Mouse (Mus musculus): ENCODE results near the gene Nod1. TPM values are rescaled to one million over a fixed set of nuclear protein-coding genes. Genes with fewer than 3 reads are reported as not detected.
"Not testable (repeated sequence)": the region's sequence is repeated elsewhere in the genome, so short reads cannot be mapped to it uniquely, and the experiment has no call there.

The Nod1 gene
- total RNA-seq, 4 experiments from 2014 or later, result 4.7 to 7.6 (median 6.2) TPM

DNA sequence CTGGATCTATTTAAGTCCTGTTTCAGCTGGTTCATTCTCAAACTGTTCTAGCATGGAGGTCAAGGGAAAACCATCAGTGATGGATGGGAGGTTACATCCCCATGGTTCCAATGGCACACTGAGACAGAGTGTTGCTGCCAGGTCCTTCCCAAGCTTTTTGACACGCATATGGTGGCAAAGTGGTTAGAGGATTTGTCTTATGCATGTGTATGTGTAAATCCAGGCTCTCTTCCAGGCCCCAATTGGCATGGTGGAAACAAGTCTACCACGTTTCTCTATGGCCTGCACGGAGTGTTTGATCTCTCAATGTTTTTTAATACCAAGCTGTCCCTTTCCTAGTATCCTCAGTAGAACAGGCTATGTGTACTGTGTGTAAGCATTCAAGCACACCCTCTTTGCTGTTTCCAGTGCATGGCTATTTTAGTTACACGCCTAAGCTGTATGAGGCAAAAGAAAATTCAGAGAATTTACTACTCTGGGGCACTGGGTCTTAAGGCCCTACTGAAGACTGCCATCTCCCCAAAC lies 11.2 kb upstream of the Nod1 start:
- no peak for DNase-seq (ENCODE audit: low spot score in 2 of 2)

DNA sequence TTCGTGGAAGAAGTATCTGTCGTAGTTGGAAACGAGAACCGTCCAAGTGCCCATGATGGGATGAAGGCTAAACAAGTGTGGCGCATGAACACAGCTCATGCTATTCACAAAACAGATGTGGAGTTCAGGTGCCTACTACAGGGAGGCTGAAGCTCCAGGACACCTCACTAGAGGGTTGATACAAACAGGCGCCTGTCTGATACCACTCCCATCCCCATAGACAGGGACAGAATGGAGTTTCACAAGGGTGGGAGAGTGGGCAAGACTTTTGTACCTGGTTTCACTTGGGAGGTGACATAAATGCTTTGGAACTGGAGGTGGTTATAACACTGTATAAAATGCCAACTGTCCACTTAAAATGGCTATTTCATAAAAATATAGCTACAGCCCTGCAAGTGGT lies 7.0 kb upstream of the Nod1 start:
- DNase-seq (ENCODE audit: low spot score in 2 of 2), result no peak

DNA sequence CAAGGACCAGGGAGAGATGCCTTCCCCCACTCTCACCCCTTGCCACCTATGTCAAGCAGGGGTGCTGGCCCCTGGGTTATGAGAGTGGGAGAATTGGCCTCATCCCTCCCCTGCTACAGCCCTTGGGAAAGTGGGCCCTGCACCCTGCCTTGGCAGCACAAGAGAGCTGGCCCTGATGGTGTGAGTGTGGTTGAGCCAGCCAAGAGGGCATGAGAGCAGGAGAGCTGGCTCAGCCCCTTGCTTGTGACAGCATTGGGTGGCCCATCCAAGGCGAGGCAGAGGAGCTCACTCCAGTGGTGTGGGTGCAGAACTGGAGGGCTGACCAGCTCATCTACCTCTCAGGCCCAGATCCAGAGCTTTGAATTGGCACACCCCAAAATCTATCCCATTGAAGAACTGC lies 3.2 kb upstream of the Nod1 start:
- DNase-seq (ENCODE audit: low spot score in 2 of 2), result no peak

DNA sequence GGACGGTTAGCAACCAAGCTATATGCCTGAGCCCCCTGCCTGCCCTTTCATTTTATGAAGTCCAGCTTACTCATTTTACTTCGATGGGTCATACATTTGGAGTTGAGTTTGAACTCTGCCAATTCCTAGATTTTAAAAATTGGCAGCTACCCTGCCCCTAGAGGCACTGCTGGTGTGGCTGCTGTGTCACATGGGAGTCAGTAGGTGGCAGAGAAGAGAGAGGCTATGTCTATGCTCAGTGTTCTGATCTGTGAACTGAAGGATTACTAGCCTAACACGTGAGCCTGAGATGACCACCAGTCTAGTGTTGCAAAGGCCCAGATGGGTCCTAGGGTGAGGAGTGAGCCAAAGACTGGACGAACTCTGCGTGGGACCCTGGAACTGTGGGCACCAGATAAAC lies 2.1 kb upstream of the Nod1 start:
- no peak for DNase-seq (ENCODE audit: low spot score in 2 of 2)

DNA sequence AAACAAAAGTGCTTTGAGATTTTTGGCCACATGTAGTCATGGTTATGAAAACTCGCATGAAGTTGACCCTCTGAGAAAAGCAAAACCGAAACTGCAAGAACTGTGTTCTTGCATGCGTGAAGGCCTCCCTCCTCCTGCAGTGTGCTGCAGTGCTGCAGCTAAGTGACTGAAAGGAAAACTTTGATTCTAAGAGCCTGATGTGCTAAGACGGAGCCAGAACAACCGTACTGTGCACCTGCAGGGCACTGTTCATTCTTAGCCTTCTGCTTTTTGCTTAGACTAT lies 458 bp upstream of the Nod1 start:
- DNase-seq (ENCODE audit: low spot score in 2 of 2), result no peak

DNA sequence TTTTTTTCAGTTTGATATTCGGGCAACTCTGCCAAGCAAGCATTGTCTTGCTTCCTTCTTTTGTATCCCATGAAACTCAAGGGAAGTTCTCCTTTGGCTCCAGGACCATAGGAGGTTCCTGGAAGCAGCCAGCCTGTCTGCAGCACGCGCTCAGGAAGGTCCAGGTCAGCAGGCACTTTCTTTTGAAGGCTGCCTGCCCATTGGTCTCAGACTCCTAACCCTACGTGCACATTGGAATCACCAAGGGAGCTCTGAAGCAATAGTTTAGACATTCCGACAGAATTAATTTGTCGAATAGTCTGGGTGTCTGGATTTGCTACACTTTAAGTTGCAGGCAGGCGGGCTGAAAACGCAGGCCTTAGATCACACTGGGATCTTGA lies 691 bp downstream of the Nod1 start:
- DNase-seq (ENCODE audit: low spot score in 2 of 2), result no peak

DNA sequence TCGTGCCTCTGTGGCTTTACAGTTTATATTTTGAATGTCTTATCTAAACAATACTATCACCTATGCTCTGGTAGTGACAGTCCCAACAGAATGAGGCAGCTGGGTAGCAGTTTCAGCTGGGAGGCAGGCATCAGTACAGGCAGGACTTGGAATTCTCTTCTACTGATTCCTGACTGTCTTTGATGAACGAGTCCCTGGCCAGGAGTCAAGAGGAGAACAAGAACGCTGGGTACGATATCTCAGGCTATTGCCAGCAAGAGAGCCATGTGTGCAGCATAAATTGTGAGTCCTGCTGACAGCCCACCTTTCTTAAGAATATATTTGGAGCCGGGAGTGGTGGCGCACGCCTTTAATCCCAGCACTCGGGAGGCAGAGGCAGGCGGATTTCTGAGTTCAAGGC lies 1.9 kb downstream of the Nod1 start:
- DNase-seq (ENCODE audit: low spot score in 2 of 2), result no peak

DNA sequence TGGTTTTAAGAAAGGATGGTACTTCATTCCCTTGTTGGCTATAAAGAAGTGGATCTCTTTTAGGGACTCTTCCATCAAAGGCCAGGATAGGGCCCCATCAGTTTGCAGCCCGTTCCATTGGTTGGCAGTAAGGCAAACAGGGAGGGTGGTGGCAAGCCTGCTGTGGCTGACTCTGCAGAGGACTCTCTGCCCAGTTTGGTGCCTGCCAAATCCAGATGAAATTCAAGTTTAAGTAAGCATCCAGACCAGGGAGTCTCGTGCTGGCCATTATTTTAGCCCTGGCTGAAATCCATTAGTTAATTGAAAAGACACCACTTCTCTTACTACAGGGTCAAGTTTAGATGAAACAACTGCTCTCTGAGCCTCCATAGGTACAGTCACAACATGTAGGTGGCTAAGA lies 2.6 kb downstream of the Nod1 start:
- no peak for DNase-seq (ENCODE audit: low spot score in 2 of 2)

DNA sequence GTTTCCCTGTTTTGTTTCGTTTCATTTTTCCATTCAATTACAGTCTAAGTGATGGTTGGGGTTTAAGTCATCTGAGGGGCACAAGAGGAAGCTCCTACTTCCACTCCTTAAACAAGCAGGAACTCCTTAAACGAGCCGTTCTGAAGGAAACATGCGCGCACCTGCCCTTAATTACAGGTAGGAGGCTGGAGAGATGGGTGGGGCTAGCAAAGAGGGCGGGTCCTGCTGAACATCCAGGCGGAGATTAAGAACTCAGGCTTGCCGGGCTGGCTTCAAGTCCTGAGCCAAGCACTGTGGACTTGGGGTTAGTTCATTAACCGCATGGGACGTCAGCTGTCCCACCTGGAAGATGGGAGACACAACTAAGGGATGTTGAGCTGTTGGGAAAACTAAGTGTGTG lies 4.8 kb downstream of the Nod1 start:
- no peak for DNase-seq (ENCODE audit: low spot score in 2 of 2)

DNA sequence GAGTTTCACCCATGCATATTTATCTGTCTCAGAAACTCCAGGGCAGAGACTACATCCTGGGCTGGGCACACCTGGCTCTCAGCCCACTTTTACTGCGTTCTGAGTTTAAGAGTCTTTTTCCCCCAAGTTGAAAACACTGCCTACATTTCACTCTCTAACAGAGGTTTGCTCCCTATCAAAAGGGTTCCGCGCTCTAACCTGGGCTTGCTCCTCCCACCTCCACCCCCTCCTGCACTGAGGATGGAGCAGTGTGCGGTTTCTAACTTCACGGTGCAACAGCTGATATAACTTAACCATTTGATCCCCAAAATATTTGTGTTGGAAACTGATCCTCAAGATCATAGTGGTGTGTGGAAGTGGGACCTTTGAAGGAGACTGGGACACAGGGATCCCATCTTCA lies 7.2 kb downstream of the Nod1 start:
- DNase-seq (ENCODE audit: low spot score in 2 of 2), result no peak

DNA sequence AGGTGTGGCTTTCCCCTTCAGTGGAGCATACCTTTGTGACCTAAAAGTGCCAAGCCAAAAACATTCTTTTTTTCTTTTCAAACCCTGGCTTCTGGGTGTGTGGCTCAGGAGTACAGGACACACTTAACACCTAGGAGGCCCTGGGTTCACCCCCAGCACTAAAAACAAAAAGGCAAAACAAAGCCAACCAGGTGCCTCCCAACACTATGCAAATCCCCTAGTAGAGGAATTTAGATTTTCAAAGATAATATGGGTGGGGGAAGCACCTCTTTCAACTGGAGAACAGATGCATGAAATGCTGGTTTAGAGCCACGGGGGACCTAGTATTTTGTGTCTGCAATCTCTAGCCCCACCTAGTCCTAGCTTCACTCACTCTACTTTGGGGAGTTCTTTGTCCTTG lies 7.7 kb downstream of the Nod1 start:
- no peak for DNase-seq (ENCODE audit: low spot score in 2 of 2)

DNA sequence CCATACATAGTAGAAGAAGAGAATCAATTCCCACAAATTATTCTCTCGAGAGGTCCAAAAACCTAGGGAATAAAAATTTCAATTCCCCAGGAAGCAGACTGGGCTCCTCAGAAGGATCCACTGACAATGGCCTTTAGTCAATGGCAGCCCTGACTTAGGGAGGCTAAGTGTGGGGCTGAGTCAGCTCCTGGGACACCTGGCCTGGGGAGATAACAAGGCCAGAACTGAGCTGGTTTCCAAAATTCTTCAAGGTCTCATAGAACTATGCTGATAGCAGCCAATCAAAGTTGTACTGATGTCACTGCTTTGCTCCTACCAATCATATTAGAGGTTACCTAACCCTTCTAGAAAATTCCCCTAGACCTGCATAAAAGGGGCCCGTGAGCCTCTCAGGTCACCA lies 8.8 kb downstream of the Nod1 start:
- no peak for DNase-seq (ENCODE audit: low spot score in 2 of 2)

DNA sequence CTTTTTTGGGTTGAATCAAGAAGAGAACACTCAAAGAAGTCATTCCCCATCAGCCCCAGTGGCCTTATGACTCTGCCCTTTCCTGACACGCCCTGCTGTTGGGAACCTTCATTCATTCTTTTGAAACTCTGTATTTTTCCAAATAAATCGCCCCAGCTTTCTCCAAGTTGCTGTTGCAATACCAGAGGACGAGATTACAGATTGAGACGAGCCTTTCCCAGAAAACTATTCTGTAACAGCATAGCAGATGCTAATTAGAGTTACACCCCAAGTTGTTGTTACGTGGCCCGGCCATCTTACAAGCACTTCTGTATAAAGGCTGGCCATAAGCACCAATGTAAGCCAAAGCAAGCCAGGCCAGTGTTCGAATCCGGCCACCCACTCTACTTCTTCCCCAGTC lies 14.8 kb downstream of the Nod1 start:
- DNase-seq (ENCODE audit: low spot score in 2 of 2), result no peak

DNA sequence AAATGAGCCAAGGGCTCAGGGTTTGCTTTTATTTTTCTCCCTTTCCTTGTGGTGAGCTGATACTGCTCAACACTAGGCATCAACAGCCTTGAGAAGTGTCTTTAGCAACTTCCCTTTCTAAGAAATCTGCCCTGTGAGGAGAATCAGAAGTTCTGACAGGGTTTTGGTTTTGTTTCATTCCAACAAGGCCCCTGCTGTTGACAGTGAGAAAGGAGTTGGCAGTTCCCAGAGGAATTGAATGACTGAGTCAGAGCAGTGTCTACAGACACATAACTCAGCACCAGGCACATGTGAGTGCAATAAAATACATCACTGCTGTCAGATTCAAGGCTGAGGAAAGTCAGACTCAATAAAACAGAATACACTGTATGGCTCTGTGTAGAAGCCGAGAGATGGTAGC lies 16.0 kb downstream of the Nod1 start:
- DNase-seq (ENCODE audit: low spot score in 2 of 2), result no peak

DNA sequence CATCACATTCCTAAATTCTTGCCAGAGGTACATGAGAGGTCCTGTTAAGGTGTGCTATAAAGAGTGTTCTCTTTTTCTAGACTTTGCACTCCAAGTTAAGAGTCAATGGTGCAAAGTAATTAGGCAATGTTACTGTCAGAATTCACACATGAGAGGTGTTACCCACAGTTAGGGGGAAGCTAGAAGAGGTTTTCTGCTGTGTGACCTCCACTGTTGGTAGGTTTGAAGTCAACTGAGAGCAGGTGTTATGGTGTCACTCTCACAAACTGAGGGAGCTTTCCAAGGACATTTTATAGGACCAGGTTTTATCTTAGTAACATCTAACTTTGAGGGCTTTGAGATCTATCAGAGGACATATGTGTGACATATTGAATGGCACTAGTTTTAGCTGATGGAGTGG lies 16.5 kb downstream of the Nod1 start:
- no peak for DNase-seq (ENCODE audit: low spot score in 2 of 2)

DNA sequence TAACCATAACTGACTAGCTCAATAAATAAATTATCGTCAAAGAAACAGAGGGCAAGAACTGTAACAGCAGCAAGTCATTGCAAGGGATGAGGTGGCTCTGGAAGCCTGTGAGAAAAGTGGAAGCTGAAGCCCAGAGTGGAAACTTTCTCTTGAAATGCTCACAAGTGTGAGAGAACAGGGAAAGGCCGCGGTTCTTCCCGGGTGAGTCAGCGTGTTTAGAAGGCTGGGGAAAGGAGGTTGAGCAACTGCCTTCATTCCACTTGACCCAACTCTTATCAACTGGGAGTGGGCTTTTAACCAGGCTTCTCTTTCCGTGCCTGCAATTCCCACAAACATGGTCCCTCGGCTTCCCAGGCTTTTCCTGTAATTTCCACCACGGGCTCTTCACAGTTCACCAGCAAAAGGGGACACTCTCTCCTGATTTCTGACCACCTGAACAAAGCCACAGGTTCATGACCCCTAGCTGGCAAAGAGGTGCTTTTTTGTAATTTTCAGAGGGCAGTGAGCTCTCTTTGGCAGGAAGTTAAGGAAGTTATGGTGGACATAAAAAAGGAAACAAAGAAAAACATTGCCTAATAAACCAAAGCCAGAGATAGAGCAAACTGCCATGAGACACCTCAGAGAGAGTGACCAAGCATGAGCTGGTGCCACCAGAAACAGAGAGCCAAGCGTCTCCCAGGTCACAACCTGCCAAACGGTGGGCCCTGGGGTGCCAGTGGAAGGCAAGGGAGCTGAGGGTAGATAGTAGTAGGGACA lies 17.6 kb downstream of the Nod1 start:
- no peak for DNase-seq (ENCODE audit: low spot score in 2 of 2)

DNA sequence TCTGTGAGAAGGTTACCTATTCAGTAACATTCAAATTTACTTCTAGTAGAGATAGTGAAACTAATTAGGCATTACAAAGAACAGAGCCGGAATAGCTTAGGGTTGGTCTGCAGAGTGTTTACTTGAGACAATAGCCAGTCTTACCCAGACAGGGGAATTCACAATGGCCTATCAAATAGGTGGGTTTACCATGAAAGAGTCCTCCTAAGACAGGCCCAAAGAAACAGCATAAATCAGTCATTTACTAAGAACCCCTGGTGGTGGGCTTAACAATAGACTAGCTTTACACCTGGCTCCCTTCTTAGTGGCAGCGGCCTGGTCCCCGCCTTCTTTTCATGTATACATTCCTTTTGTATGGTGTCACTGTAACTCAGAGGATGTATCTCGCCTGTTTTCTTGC lies 19.0 kb downstream of the Nod1 start:
- not testable (repeated sequence) for DNase-seq (ENCODE audit: low spot score in 2 of 2)

DNA sequence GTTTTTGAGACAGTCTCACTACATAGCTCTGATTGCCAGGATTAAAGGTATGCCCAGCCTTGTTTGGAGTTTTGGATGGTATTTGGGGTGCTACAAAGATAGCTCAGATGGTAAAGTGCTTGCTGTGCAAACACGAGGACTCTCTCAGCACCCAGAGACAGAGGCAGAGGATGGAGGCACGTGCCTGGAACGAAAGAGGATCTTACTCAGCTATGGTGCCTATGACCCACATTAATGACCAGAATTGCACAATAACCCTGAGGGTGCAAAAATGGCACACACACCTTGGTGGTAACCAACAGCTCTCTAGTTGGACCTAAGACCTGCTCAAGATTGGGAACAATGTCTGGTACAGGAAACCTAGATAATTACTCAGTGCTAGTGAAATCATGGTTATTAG lies 19.9 kb downstream of the Nod1 start:
- no peak for DNase-seq (ENCODE audit: low spot score in 2 of 2)

DNA sequence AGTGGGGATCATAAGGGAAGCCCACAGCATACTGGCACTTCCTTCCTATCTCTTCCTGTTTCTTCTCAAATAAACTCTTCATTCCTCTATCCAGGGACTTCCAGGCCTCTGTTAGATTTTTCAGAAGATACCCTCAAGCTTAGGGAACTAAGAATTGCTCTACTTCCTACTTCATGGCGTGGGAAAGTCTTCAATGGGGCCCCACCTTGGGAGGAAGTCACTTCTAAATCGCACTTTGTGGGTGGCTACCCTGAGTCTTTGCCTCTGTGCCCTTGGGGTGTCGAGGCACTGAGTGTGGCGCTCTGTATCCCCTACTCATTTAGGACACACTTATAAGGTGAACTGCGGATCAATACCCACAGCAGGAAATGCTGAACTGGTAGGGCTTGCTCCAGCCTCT lies 23.7 kb downstream of the Nod1 start:
- DNase-seq (ENCODE audit: low spot score in 2 of 2), result no peak

DNA sequence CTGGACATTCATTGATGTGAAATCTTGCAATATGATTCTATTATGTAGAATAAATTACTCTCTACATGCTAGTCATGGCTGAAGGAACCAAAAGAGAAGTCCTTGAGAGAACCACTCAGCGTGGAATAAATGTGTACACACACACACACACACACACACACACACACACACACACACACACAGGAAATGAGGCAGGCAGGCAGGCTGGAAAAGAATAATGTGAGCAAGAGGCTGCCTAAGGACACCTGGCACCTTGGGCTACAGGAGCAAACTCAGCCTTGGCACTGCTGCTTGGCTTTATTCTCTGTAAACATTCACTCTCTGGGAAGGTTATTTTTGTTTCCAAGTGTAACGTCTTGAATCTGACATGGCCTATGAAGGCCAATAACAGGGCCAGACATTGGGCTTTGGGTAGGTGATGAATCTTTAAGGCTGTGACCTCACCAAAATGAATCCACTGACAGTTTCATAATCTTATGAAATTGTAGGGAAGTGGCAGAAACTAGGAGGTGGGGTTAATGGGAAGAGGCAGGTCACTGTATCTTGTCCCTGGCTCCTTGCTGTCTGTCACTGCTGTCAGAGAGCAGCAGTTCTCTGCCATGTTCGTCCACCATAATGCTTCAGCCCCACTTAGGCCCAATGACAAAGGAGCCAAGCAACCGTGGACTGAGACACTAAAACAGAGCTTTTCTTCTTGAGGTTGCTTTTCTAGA lies 26.0 kb downstream of the Nod1 start:
- no peak for DNase-seq (ENCODE audit: low spot score in 2 of 2)

DNA sequence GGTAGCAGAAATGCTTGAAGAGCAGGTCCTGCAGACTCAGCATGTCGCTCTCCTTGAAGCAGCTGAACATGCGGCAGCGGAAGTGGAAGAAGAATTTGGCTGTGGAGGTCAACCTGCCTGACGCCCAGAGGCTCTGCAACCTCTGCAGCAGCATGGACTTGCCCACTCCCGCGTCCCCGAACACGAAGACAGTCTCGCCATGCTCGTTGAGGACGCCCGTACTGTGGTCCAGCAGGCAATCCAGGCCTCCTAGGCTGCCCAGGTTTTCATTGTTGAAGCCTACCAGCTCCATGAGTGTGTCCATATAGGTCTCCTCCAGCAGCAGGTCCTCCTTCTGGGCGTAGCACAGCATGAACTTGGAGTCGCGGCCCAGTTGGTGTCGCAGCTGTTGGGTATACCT lies 27.9 kb downstream of the Nod1 start:
- DNase-seq (ENCODE audit: low spot score in 2 of 2), result no peak

DNA sequence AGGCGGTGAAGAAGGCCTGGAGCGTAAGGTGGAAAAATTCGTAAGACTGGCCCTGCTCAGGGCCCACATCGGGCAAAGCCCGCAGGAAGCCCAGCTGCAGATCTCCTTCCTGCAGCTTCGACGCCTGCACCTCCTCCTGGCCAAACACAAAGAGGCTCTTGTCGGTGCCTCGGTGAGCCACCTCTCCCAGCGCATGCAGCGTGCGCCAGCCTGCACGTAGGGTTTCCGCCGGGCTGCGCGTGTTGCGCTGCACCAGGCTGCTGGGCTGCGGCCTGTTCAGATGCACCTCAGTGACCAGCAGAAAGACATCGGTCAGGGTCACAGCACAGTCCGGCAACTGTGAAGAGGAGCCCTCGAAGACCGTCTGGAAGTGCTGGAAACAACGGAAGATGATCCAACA lies 28.7 kb downstream of the Nod1 start:
- no peak for DNase-seq (ENCODE audit: low spot score in 2 of 2)

DNA sequence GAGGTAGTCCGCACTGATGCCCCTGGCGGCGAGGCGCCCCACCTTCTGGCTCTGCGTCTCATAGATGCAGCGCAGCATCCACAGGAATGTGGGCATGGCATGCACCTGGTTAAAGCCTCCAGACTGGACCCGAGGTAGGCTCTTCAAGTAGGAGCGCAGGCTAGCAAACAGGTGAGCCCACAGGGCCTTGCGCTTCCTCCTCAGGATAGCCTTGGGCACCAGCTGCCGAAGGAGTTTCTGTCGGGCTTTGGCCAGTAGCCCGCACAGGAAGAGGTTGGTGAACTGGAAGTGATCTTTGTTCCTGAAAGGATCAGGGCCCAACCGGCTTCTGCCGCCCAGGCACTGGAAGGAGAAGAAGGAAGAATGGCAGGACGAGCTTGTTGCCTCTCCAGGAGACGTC lies 29.1 kb downstream of the Nod1 start:
- DNase-seq (ENCODE audit: low spot score in 2 of 2), result no peak
